Mouse (Mus musculus) olfactory bulb, adult 2 months (tissue): Measurements from ENCODE around the gene Dbn1. TPM values are rescaled to one million over a fixed set of nuclear protein-coding genes. Genes with fewer than 3 reads are reported as not detected.

ENCODE experiments used
- H3K27ac ChIP-seq: fragments of 200-500 bp; 2 replicates; pipeline ENCODE4 v1.5.1; 2012; ENCODE audit warnings: low read depth, low read length; ENCODE audit not compliant: insufficient read depth
- H3K4me1 ChIP-seq: fragments of 200-500 bp; 2 replicates; pipeline ENCODE4 v1.6.1; 2012; ENCODE audit warnings: low read length; ENCODE audit not compliant: control insufficient read depth, insufficient read depth
- H3K4me3 ChIP-seq: fragments of 200-500 bp; 2 replicates; pipeline ENCODE4 v1.5.1; 2012; ENCODE audit warnings: mild to moderate bottlenecking, low read depth, low read length, moderate library complexity; ENCODE audit not compliant: insufficient read depth
- CTCF ChIP-seq: fragments of 200-500 bp; IDR thresholded peaks from 2 replicates; pipeline ENCODE4 v1.5.1; 2012; ENCODE audit warnings: low read depth, mild to moderate bottlenecking, low read length, moderate library complexity; ENCODE audit not compliant: insufficient read depth
- POLR2A ChIP-seq: fragments of 200-500 bp; IDR thresholded peaks from 2 replicates; pipeline ENCODE4 v1.6.1; 2012; ENCODE audit warnings: mild to moderate bottlenecking, low read depth, low read length, moderate library complexity; ENCODE audit not compliant: insufficient read depth
- WGBS: fragments of 180-500 bp; shearing (Covaris S2); methylation state at CpG from one replicate; pipeline ENCODE4 v1.1.7; 2018; 5-methylcytosine and 5-hydroxymethylcytosine counted together
- polyA plus RNA-seq: library from polyadenylated mRNA; stranded (reverse); fragments of >200 nt; gene quantifications from 2 replicates; pipeline ENCODE4 v1.2.4, GENCODE M21; 2012; ENCODE audit warnings: low replicate concordance; ENCODE audit not compliant: missing spikeins, insufficient read depth, insufficient read length

The Dbn1 gene
- polyA plus RNA-seq, 1 experiment: not detected

DNA sequence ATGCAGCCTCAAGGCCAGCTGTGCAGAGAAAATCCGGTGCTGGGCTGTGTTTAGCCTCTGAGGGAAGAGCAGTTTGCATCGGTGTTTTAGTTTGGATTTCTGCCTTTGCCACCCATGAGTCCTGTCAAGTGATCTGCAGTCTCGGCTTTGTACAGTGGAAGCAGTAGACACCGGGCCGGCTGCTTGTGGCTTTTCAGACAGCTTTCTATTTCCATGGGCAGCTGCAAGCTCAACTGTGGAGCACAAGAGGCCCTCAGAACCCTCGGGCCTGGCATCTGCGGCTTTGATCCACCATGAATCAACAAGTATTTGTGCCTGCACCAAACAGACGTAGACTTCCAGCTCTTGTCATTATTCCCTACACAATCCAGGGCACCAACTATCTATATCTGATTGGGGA is 14.5 kb upstream of the Dbn1 start:
- 55% methylated on average over 8 of the region's 8 CpGs for WGBS
- H3K4me3 ChIP-seq: no peak overlapping the region

DNA sequence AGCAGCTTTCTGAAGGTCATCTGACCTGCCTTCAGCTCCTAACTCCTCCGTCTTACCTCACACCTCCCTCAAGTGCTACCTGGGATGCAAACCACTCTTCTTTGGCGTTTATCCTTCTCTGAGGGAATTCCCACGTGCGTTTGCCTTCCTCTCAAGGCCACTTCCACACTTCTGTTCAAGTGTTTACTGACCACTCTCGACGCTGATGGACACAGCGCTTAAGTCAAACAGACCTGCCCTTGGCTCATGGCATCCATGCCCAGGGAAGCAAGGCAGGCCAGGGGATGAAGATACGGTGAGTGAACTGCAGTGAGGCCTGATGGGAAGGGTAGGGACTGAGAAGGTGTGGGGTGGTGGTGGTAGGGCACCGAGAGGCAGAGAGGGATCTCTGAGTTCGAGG is 12.7 kb upstream of the Dbn1 start:
- Histone ChIP-seq H3K27ac (no peak overlapping the region), H3K4me1 (peaks cover 7% of the 10 kb centered on the region; the same call in 1 of the 2 replicates), H3K4me3 (no peak overlapping the region)
- 86% methylated on average over 10 of the region's 10 CpGs for WGBS
- TF ChIP-seq POLR2A (no peak), CTCF (no peak)

More for the DNA sequence above, 14.5 kb upstream of the Dbn1 start:
- TF ChIP-seq POLR2A: no peak
- H3K4me1 ChIP-seq: peaks cover 10% of the 10 kb centered on the region; the same call in 1 of the 2 replicates
- no peak overlapping the region for H3K27ac ChIP-seq

DNA sequence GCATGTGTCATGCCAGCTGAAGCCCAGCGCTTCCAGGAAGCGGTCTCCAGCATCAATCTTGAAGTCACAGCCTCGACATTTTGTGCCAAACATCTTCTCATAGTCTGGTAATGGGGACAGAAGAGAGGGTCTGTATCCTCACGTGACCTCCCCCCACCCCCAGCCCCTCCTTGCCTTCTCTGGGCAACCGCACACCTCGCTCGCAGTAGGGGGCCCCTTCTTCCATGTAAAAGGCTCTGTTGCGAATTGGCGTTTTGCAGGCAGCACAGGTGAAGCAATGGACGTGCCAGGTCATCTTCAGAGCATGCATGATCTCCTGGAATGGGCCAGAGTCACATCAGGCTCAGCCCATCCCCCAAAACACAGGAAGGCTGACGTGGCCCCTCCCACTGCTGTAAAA is 11.0 kb upstream of the Dbn1 start:
- WGBS: 65% methylated on average over 11 of the region's 11 CpGs
- no peak for TF ChIP-seq CTCF
- no peak for TF ChIP-seq POLR2A
- no peak overlapping the region for H3K27ac ChIP-seq
- H3K4me3 ChIP-seq: no peak overlapping the region
- H3K4me1 ChIP-seq: peaks cover 17% of the 10 kb centered on the region

DNA sequence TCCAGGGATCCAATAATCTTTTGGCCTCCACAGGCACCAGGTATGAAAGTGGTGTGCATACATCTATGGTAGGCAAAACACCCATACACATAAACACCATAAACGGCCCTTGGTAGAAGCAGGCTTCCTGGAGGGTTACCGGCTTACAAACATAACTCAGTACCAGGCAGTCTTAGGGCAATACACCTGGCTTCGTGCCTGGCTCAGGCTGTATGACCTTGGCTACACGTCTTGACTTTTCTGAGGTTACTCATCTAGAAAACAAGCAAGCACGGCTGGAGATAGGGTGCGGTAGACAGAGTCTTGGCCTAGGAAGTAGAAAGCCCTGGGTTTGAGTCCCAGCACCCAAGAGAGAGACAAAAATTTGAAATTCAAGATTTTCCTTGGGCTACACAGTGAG is 8.8 kb upstream of the Dbn1 start:
- peaks cover 17% of the 10 kb centered on the region for H3K4me1 ChIP-seq
- H3K4me3 ChIP-seq: no peak overlapping the region
- H3K27ac ChIP-seq: no peak overlapping the region
- no peak for TF ChIP-seq POLR2A
- 88% methylated on average over 6 of the region's 6 CpGs for WGBS

DNA sequence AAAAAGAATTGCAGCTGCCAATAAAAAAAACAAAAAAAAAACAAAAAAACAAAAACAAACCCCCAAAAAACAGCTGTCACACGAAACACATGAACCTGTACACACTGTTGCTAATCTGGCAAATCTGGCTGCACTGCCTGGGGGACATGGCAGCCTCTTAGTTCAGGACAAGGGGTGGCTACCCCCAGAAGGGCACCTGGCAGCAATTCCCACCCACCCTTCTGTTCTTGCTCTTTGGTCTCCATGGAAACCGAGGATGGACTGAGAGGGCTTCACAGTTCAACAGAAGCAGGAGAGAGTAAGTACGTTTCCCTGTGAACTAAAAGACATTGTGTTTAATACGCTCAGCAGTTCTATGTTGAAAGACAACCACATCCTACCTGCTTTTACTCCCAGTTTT is 7.8 kb upstream of the Dbn1 start:
- H3K4me3 ChIP-seq: no peak overlapping the region
- H3K27ac ChIP-seq: no peak overlapping the region
- TF ChIP-seq CTCF (no peak), POLR2A (no peak)
- WGBS: 53% methylated on average over 4 of the region's 4 CpGs
- peaks cover 17% of the 10 kb centered on the region for H3K4me1 ChIP-seq

DNA sequence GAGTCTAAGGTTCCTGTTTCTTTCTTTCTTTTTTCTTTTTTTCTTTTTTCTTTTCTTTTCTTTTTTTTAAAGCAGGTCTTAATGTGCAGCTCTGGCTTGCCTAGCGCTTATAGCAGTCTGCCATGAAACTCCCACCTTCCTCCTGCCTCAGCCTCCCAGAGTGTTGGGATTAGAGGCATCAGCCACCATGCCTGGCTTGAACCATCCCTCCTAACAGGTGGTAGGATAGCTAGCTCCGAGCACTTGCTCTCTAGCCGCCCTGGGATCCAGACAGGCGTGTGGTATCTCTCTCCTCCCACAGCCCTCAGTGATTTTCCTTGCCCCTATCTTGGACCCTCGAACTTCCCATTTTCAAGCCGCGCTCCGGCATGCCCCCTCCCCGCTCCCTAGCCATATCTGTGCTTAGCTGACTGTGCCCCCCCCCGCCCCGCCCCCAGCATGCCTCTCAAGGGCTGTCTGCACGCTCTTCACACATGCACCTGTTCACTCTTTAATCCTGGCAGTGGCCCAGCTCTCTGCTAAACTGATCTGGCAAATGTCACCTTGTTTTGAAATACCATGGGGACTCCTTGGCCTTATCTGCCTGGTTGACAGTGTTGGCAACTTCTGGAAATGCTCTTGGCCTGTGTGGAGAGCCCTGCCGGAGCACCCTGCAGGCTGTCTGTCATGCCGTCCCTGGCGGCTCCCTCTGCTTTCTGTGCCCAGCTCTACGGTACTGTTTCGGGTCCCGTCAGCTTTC is 7.1 kb upstream of the Dbn1 start:
- WGBS: 36% methylated on average over 18 of the region's 18 CpGs
- TF ChIP-seq CTCF: no peak
- no peak for TF ChIP-seq POLR2A
- Histone ChIP-seq H3K4me3 (no peak overlapping the region), H3K4me1 (peaks cover 17% of the 10 kb centered on the region), H3K27ac (no peak overlapping the region)

DNA sequence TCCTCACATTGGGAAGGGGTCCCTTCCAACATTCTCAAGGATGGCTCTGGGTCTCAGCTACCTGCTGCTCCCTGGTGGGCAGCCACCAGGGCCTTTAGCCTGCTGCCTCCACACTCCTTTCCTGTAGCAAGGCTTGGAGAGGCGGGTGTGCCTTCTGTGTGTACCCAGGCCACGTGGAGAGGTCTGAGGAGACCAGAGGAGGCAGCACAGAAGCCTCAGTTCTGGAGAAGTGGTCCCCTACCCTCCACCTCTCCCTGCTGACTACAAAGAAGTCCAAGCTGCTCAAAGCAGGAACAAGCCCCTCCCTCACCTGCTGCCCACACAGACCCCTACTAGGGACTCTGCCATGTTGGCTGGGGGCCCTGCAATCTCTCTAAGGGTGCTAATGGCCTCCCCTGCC is 6.3 kb upstream of the Dbn1 start:
- WGBS: 49% methylated on average over 2 of the region's 2 CpGs
- TF ChIP-seq CTCF: no peak
- TF ChIP-seq POLR2A: no peak
- Histone ChIP-seq H3K4me3 (no peak overlapping the region), H3K4me1 (peaks cover 17% of the 10 kb centered on the region), H3K27ac (no peak overlapping the region)

DNA sequence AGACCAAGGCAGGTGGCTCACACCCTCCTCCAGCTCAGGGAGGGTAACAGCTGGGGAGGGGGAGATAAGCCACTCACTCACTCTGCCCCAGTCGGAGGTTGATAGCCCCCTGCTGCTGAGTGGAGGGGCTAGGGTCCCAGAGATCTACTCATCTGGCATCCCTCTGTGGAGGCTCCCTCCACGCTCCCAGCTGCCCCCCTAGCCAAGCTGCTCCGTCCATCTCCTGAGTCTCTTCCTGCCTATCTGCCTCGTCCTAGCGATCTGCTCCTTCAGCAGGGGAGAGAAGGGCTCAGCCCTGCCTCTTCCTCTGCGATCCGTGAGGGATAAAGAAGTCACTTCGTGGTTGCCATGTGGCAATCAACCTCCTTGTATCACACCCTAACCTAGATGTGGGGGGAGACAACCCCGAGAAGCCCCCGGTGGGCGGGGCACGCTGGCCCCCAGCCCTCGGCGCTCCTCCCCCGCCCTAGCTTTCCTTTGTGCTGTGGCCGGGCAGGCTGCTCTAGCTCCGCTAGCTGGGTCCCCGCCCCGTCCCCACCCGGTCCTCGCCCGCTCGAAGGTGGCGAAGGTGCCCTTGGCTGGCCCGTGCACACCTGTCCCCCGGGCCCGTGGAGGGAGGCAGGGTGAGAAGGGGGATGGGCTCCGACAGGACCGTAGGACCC is 864 bp downstream of the Dbn1 start:
- Histone ChIP-seq H3K4me3 (peak overlapping the region; percentile 86), H3K27ac (peak overlapping the region; percentile 78), H3K4me1 (peaks cover 43% of the 10 kb centered on the region)
- WGBS: under 1% methylated on average over 29 of the region's 29 CpGs
- TF ChIP-seq POLR2A (no peak), CTCF (no peak)

DNA sequence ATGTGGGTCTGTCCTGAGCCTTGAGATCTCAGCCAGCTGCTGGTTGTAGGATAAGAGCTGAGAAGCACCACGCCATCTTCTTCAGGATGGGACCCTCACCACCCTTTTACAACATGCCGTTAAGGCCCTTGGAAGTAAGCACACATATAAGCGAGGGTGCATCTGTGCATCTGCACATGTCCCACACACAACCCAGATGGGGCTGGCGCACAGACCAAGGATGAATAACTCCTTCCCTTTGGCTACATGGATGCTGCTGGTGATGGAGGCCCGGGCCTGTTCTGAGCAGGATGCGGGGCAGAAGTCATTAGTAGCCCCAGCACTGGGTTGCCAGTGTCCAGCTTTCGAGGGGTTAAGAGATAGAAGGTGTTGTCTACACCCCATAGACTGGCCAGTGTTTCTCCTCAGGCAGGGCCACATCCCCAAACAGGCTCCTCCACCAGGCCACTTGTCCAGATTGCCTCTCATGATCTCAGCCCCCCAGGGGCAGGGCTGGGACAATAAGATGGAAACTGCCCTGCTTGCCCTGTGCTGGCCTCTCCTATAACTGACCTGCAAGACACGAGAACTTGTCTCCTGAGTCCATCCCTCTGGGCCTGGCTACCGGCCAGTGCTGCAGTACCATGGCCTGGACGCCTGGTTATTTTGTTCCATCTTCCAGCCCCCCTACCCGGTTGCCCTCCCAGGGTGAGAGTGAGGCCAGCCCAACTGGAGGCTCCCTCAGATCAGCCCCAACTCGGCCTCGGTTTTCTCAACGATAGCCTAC is 1.7 kb downstream of the Dbn1 start:
- 14% methylated on average over 14 of the region's 14 CpGs for WGBS

More for the DNA sequence above, 1.7 kb downstream of the Dbn1 start:
- TF ChIP-seq POLR2A: no peak
- TF ChIP-seq CTCF: no peak
- peak overlapping the region; percentile 78 for H3K27ac ChIP-seq
- peak overlapping the region; percentile 86 for H3K4me3 ChIP-seq
- H3K4me1 ChIP-seq: peaks cover 43% of the 10 kb centered on the region
